Mouse (Mus musculus) cortical plate, adult 2 months (tissue): Measurements from ENCODE around the gene Speer4e. TPM values are rescaled to one million over a fixed set of nuclear protein-coding genes. Genes with fewer than 3 reads are reported as not detected.
"Not testable (repeated sequence)": the region's sequence is repeated elsewhere in the genome, so short reads cannot be mapped to it uniquely, and the experiment has no call there.

Source experiments
- H3K27ac ChIP-seq: fragments of 200-500 bp; 2 replicates; pipeline ENCODE4 v1.5.1; 2012; ENCODE audit warnings: low read length, control low read depth, inconsistent platforms; ENCODE audit not compliant: insufficient read depth
- H3K4me1 ChIP-seq: fragments of 200-500 bp; 2 replicates; pipeline ENCODE4 v1.6.1; 2011; ENCODE audit warnings: low read length; ENCODE audit not compliant: control insufficient read depth, insufficient read depth
- H3K4me3 ChIP-seq: fragments of 200-500 bp; 2 replicates; pipeline ENCODE4 v1.5.1; 2011; ENCODE audit warnings: mild to moderate bottlenecking, low read length, control low read depth; ENCODE audit not compliant: insufficient read depth
- CTCF ChIP-seq: fragments of 200-500 bp; IDR thresholded peaks from 2 replicates; pipeline ENCODE4 v1.5.1; 2011; ENCODE audit warnings: mild to moderate bottlenecking, control low read depth, low read length; ENCODE audit not compliant: insufficient read depth; ENCODE audit errors: extremely low read depth
- POLR2A ChIP-seq: fragments of 200-500 bp; IDR thresholded peaks from 2 replicates; pipeline ENCODE4 v1.6.1; 2011; ENCODE audit warnings: mild to moderate bottlenecking, low read length, control low read depth; ENCODE audit not compliant: insufficient read depth; ENCODE audit errors: extremely low read depth
- polyA plus RNA-seq: library from polyadenylated mRNA; depleted of rRNA; stranded (reverse); fragments of >200 nt; gene quantifications from 2 replicates; pipeline ENCODE4 v1.2.3, GENCODE M21; 2012; rRNA removed

The Speer4e gene
- polyA plus RNA-seq, 1 experiment = not detected

GRCm38 (mm10) chr5:14933721-14934120 lies 4.5 kb downstream of the Speer4e start:
- H3K27ac ChIP-seq, H3K4me3 ChIP-seq: not testable (repeated sequence)

GRCm38 (mm10) chr5:14927047-14927446 lies 11.2 kb downstream of the Speer4e start:
- not testable (repeated sequence) for H3K4me3 ChIP-seq, H3K27ac ChIP-seq, H3K4me1 ChIP-seq

More at GRCm38 (mm10) chr5:14933721-14934120, 4.5 kb downstream of the Speer4e start:
- not testable (repeated sequence) for H3K4me1 ChIP-seq

- H3K27ac ChIP-seq = not testable (repeated sequence)
Measured at GRCm38 (mm10) chr5:14914799-14915198, 23.4 kb downstream of the Speer4e start, which contains the start of gene Gm9758. TSS of gene Gm9758 (minus strand) at chr5:14914899.

DNA sequence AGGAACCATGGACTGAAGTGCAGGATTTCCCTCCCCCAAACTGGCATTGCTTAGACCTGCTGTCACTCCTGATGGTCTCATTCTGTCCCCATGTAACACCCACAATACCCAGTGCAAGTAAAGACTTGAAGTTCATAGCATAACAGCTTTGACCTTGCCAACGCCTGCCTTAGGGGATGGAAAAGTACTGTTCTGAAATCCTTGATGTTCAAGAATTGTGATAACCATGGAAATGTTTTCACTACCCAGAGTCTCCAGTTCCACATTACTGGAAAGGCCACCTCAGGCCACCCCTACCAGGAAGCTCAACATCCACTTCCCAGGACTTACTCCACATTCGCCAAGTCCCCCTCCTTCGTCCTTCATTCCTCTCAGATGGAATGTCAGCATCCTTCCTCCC lies 23.9 kb downstream of the Speer4e start:
- not testable (repeated sequence) for H3K27ac ChIP-seq, H3K4me3 ChIP-seq, H3K4me1 ChIP-seq

More at GRCm38 (mm10) chr5:14914799-14915198, 23.4 kb downstream of the Speer4e start, which contains the start of gene Gm9758:
- H3K4me3 ChIP-seq, H3K4me1 ChIP-seq: not testable (repeated sequence)

DNA sequence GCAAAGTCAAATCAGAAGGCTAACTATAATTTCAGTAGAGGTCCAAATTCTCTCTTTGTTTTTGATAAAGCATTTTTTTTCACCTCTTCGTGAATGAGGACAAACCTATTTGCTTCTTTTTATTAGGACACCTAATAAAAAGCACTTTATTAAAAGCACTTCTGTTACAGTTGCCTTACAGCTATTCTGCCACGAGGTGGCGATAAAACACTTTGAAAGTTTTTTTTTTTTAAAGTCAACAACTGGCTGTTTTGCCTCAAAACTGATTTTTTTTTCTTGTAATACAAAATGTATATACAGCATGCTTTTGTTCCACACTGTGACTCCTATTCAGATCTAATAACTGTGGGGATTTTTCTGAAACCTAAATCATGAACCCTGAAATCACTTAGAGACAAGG lies 34.7 kb downstream of the Speer4e start:
- not testable (repeated sequence) for H3K4me1 ChIP-seq

GRCm38 (mm10) chr5:14892242-14892641 lies 46.0 kb downstream of the Speer4e start:
- no peak overlapping the region for H3K4me3 ChIP-seq
- H3K4me1 ChIP-seq = no peaks in the 10 kb centered on the region
- H3K27ac ChIP-seq = no peak overlapping the region
- no peak for TF ChIP-seq CTCF
- no peak for TF ChIP-seq POLR2A

More for the DNA sequence above, 34.7 kb downstream of the Speer4e start:
- H3K27ac ChIP-seq, H3K4me3 ChIP-seq: not testable (repeated sequence)

DNA sequence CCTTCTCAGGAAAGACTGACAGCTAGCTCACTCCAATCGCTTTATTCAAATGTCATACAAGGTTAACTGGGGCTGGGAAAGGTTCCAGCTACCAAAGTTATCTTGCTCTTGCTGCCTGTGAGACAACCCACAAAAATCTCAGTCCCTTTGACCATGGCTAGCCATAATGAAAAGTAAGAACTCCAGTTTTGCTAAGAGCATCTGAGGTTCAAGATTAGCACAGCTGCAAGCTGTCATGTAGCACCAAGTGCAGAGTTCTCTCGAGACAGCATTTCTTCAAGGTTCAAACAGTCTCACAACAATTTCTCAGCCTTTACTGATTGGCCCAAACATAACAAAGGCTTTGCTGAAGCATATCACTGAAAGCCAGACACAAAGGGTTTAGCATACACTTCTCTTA lies 52.9 kb downstream of the Speer4e start:
- not testable (repeated sequence) for H3K4me3 ChIP-seq, H3K4me1 ChIP-seq, H3K27ac ChIP-seq

Other genes with a start within 250 kb of the Speer4e start
- gene Gm9758, start 23.5 kb downstream of the Speer4e start, polyA plus RNA-seq = not detected in 2 replicates
- not detected in 2 replicates for gene Gm10354, start 40.5 kb upstream of the Speer4e start, polyA plus RNA-seq
- not detected in 2 replicates for gene Gm17019, start 94.6 kb upstream of the Speer4e start, polyA plus RNA-seq